Mouse (Mus musculus) bone marrow, adult 2 months (tissue): ENCODE measurements at regions not wholly inside any gene's neighbourhood (a gene's known extent, or its start where the extent isn't known, plus 50 kb on each side); places are given as distances from the start of the nearest gene placed in this dataset.

Experiments used
- CTCF ChIP-seq: fragments of 200-500 bp; IDR thresholded peaks from 2 replicates; pipeline ENCODE4 v1.5.1; 2011; ENCODE audit warnings: low read length, control low read depth; ENCODE audit not compliant: control insufficient read depth, insufficient read depth
- POLR2A ChIP-seq: fragments of 200-500 bp; IDR thresholded peaks from 2 replicates; pipeline ENCODE4 v1.6.1; 2011; ENCODE audit warnings: low read depth, mild to moderate bottlenecking, control low read depth, low read length, borderline replicate concordance; ENCODE audit not compliant: control insufficient read depth

DNA sequence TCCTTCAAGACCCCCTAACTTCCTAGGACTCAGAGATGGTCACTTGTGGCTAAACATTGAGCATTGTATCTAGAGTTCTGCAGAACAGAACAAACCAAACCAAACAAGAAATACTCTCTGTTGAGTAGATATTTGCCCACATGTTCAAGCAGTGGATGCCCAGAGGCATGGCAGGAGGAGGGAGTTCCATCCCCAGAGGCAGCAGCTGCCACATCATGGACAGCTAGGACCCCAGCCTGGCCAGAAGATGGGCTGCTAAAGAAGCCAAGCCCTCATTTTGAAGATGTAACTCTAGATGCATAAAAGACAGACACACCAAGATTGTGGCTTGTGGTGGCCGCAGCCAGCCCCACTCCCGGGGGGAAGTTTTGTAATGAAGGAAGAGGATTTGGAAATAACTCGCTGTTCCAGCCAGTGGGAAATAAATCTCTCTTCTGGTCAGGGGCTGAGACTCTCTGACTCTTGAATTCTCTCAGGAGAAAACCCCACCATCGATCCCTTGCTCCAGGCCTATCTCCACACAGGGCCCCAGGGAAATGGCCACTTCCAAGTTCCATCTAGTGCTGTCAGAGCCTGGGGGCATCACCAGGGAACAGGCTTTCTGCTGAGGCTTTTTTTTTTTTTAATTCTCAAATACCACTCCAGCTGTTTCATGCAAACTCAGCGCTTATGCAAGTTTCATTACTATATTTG lies 174.9 kb downstream of the Sox9 start:
- TF ChIP-seq POLR2A, result no peak
- no peak for TF ChIP-seq CTCF
